Mouse (Mus musculus) heart, postnatal 10 days (tissue): ENCODE measurements around the gene Pkp4. TPM values are rescaled to one million over a fixed set of nuclear protein-coding genes. Genes with fewer than 3 reads are reported as not detected.
A peak's percentile ranks its signal among the peaks of the same experiment; 100 is the strongest.

ENCODE experiments used
- DNase-seq, 2 experiments: peaks; one replicate each; pipeline ENCODE4 v3.0.0; 2021
- intact Hi-C: fragments of 180-260 bp; cut with DNase I; formaldehyde crosslinking; loops from one replicate; pipeline ENCODE4 v1.15.1; 2025
- total RNA-seq, 2 experiments: library from RNA; stranded (reverse); gene quantifications; 2 replicates each; pipeline ENCODE4 v1.2.3; 2021

The Pkp4 gene
- total RNA-seq, 2 experiments from 2014 or later = 191 to 198 TPM

DNA sequence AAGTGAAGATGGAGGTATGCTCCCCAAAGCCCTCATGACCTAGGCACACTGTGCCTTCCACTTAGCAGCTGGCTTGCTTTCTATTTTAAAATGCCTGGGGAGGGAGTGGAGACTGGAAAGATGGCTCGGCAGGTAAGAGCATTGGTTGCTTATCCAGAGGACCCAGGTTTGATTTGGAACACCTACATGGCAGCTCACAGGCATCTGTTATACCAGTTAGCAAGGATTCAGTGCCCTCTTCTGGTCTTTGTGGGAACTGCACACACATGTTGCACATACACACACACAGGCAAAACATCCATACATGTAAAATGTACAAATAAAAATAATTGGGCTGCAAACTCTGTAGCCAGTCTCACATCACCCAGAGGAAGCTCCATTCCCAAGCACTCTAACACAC, 158.0 kb downstream of the Pkp4 start:
- DNase-seq = no peak
- intact Hi-C loops = no loop called here

DNA sequence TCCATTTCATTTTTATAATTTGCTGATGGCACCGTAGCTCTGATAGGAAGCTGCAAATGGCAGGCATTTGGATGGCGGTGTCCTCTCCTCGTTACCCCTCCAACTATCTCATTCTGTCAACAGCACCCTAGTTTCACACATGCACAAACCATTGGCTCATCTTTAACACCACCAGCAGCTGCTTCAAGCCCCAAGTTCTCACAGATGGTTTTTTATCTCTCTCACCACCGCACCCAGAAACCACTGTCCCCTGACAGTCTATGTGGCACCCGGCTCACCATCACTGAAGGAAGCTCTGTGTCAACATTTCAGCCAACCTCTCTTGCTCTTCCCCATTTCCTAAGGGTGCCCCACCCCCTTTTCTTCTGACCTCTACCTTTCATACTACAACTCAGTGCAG, 167.3 kb downstream of the Pkp4 start:
- no peak for DNase-seq
- intact Hi-C loops = no loop called here

DNA sequence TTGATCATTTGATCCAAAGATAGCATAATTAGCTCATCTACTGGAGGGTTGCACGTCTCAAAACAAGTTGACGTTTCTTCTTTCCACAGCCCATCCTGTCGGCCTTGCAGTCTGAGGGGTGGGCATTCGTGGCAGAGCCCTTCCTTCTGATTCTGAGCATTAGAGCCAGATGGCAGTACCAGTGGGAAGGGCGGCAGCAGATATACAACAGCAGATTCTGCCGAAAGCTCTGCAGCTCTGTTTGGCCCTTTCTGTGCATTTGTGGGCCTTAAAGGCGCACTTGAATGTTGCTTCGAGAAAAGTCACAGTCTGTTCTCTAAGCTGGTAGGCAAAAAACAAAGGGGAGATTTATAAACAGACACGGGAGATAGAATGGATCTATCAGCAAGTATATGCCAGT, 170.4 kb downstream of the Pkp4 start:
- intact Hi-C loops = no loop called here
- DNase-seq = no peak

DNA sequence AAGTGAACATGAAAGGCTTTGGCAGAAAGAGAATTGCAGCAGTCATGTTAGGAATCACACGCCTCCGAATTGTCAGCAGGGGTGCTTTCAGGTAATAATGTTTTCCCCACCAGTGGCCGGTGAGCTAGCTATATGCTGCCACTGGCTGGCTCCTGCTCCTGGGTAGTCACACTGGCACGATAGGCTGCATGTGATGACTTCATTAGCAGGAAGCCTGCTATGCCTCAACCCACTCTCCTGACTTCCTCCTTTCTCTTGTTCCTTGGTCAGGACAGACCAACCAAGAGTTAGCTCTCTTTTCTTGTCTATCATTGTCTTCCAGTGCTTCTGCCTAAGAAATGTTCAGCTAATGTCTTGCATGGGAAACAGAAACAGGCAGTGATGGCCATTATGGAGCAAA, 171.9 kb downstream of the Pkp4 start:
- DNase-seq = no peak
- intact Hi-C loops = no loop called here

- intact Hi-C loops = no loop called here
- DNase-seq = no peak
These were observed 177.9 kb downstream of the Pkp4 start for GRCm38 (mm10) chr2:59338501-59338900.

DNA sequence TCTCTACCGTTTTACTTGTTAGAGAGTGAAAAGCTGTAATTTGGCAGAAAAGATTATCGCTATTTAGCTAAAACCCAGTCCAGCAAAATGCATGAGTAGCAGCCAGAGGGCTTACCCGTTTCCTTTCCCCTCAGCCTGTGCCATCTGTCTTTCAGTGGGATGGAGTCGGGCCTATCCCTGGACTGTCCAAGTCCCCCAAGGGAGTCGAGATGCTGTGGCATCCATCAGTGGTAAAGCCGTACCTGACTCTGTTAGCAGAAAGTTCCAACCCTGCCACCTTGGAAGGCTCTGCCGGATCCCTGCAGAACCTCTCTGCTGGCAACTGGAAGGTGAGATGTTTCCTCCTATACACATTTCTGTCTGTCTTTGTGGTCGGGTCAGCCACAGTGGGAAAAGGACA, 178.3 kb downstream of the Pkp4 start:
- no peak for DNase-seq
- intact Hi-C loops = no loop called here

GRCm38 (mm10) chr2:59339776-59340539, 179.3 kb downstream of the Pkp4 start:
- intact Hi-C loops = no loop called here
- no peak for DNase-seq

GRCm38 (mm10) chr2:59340878-59341277, 180.2 kb downstream of the Pkp4 start:
- intact Hi-C loops = no loop called here
- DNase-seq = no peak

DNA sequence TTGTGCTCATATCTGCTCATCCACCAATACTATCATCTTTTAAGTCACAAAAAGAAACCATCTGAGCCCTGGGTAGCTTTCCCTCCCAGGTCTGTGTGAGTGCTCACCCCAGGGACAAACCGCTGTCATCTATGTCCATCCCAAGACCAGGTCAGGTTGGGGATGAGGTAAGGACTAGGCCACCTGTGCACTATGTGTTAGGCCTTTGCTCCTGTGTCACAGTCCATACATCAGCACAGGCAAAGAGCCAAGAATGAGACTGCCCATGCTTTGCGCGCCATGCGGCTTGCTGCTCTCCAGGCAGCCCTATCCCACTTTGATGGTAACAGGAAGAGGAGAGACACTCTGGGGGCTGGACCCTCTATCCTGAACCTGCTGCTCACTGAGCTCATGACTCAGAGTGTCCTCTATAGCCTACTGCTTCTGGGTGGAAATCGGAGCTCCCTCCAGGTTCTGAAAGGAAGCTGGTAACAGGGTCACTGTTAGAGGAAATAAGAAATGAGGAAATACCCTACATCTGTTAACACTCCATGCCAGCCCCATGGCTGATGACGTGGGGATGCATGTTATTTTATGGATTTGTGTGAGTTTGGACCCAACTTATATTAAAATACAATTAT, 182.1 kb downstream of the Pkp4 start:
- DNase-seq = no peak
- intact Hi-C loops = no loop called here

- intact Hi-C loops = no loop called here
- DNase-seq = no peak
These were observed 183.2 kb downstream of the Pkp4 start for GRCm38 (mm10) chr2:59343834-59344233.

DNA sequence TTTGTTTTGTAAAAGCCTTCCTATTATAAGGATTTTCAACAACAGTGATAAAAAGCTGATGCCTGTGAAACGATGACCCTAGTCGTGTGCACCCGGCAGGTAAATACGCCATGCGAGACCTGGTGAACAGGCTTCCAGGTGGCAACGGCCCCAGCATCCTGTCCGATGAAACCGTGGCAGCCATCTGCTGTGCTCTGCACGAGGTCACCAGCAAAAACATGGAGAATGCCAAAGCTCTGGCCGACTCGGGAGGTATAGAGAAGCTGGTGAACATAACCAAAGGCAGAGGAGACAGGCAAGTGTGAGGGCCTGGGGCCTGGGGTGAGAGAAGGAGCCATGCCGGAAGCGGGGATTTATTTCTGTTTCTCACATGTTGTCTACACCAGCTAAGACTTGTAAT, 184.0 kb downstream of the Pkp4 start:
- no peak for DNase-seq
- intact Hi-C loops = no loop called here

DNA sequence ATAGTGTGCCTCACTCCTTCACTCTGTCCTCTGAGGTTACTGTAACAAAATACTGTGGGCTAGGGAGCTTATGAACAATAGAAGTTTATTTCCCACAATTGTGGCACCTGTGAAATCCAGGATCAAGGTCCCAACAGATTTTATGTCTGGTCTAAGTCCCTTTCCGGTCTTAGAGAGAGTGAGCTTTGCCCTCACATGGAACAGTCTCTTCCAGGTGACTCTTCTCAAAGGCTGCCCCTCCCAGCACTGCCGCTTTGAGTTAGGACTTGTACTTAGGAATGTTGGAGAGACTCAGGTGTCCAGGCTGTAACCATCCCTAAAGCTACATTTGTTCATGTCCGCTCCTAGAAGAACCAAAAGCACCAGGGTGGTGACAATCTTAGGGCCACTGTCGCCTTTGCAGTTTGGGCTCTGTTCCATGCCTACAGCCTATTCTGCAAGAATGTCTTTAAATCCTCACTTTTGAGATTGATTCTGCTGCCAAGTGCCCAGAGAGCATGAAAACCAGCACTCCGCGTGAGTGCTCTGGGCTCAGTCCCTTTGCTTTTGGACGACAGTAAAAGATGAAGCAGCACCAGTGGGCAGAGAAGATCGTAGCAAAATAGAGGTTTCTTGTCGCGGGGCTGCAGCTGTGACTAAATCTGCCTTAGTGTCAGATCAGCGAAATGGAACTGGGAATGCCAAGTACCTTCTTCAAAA, 184.6 kb downstream of the Pkp4 start:
- no peak for DNase-seq
- intact Hi-C loops = no loop called here

GRCm38 (mm10) chr2:59346443-59346842, 185.8 kb downstream of the Pkp4 start:
- DNase-seq = peak; percentile 24 to 30
- intact Hi-C loops = no loop called here

- DNase-seq = no peak
- intact Hi-C loops = no loop called here
These were observed 187.9 kb downstream of the Pkp4 start for GRCm38 (mm10) chr2:59348585-59348984.

GRCm38 (mm10) chr2:59350094-59350493, 189.4 kb downstream of the Pkp4 start:
- no peak for DNase-seq
- intact Hi-C loops = no loop called here

GRCm38 (mm10) chr2:59351303-59352099, 190.9 kb downstream of the Pkp4 start:
- no peak for DNase-seq
- intact Hi-C loops = no loop called here

DNA sequence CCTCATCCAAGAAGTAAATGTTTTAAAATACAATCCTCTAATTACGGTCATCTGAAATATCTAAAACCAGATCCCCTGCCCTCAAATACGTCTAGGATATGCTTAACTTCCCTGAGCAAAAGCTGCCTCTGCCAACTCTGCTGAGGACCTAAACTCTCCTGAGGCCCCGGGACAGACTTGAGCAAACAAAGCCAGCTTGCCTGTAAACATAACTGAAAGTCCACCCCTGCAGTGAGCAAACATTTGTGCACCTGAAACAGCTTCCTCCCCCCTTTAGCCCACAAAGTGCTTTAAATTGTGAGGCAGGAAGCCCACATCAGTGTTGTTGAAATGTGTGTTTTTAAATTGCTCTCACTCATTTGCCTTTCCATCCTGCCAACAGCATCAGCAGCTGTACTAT, 193.2 kb downstream of the Pkp4 start:
- no peak for DNase-seq
- intact Hi-C loops = no loop called here

DNA sequence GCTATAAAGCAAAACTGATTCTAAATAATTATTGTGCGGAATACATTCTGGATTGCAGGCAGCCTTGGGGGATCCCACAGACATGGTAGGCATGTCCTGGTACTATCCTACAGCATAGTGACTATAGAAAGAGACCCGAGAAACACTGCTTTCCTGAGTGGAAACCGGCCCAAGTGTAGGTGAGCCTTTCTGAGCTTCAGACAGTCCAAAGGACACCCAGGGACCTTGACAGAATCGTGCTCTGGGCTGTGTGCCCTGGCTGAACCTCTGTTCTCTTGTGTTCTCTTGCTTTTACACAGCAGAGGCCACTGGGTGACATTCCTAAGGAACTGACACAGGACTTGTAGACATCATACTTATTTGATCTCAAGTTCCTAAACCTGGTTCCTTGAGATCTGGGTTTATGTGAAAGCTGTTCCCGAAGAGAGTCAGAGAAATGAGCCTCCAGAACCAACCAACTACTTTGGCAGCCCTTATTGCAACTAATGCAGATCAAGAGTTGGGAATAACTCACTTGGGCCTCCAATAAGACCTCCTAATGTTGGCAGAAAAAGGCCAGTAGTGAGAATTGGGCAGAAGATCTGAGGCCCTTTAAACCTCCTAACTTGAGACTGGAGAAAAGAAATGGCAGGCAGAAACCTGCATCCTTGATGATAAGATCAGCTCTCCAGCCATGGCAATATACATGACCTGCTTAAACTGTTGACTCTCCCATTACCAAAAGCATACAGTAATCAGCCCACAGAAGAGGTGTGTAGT, 195.1 kb downstream of the Pkp4 start:
- no peak for DNase-seq
- intact Hi-C loops = no loop called here

GRCm38 (mm10) chr2:59359760-59360342, 199.2 kb downstream of the Pkp4 start:
- no peak for DNase-seq
- intact Hi-C loops = loop anchor here (5.0 kb wide), 1 partner anchor 62 kb away; no protein-coding TSS in a partner anchor

DNA sequence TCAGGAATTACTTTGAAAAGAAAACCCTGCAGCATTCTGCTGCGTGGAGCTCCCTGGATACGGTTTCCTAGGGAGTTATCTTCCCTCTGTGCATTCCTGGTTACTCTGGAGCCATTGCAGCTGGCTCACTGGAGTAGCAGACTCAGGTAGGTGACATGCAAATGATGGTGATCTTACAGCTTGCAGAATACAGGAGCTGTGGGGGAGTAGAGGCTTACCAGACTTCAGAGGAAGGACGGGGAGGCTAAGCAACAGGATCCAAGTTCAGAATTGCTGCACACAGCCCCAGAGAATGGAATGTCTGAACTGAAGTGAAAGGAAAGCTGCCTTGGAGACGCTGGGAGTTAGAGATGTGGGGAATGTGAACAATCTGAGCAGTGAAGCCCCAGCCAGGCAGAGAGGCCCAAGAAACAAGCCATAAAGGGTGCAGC, 200.7 kb downstream of the Pkp4 start:
- no peak for DNase-seq
- intact Hi-C loops = loop anchor here (5.0 kb wide), 1 partner anchor 61 kb away; no protein-coding TSS in a partner anchor
